Mouse (Mus musculus) hindbrain, embryonic 13.5 days (tissue): Measurements from ENCODE around the gene Zfp281. TPM values are rescaled to one million over a fixed set of nuclear protein-coding genes. Genes with fewer than 3 reads are reported as not detected.

Experiments used
- polyA plus RNA-seq: library from polyadenylated mRNA; unstranded; fragments of >200 nt; fragmentation: Nextera tagmentation; extraction: Ambion mirVana; gene quantifications from 2 replicates; pipeline ENCODE4 v1.2.1, GENCODE M21; 2015

Gene Zfp281
- polyA plus RNA-seq, 1 experiment from 2014 or later: 25.6 TPM

Other genes with a start within 250 kb of the Zfp281 start
- 18.4 and 18.9 TPM in 2 replicates for gene Ddx59, start 209.6 kb upstream of the Zfp281 start, polyA plus RNA-seq
- 1.1 and 1.7 TPM in 2 replicates for gene Kif14, start 158.6 kb upstream of the Zfp281 start, polyA plus RNA-seq